Mouse (Mus musculus) C2C12 (cell line): ENCODE measurements at regions not wholly inside any gene's neighbourhood (a gene's known extent, or its start where the extent isn't known, plus 50 kb on each side); places are given as distances from the start of the nearest gene placed in this dataset.

Source experiments
- H3K27me3 ChIP-seq: one replicate; pipeline ENCODE4 v1.6.1; 2011; ENCODE audit not compliant: control insufficient read depth, insufficient read depth, insufficient read length
- H3K36me3 ChIP-seq: one replicate; pipeline ENCODE4 v1.6.1; 2011; ENCODE audit not compliant: control insufficient read depth, insufficient read depth
- H3K4me3 ChIP-seq: one replicate; pipeline ENCODE4 v1.5.1; 2011; ENCODE audit warnings: mild to moderate bottlenecking, control low read depth; ENCODE audit not compliant: poor library complexity, insufficient read depth, severe bottlenecking
- H3K79me2 ChIP-seq: one replicate; pipeline ENCODE4 v1.6.1; 2011; ENCODE audit not compliant: control insufficient read depth, insufficient read depth
- H3K79me3 ChIP-seq: one replicate; pipeline ENCODE4 v1.6.1; 2011; ENCODE audit warnings: low read depth, control low read depth
- H3ac ChIP-seq: one replicate; pipeline ENCODE3; 2011; ENCODE audit warnings: low read depth; ENCODE audit not compliant: control insufficient read depth, insufficient read length
- CEBPB ChIP-seq: IDR thresholded peaks from one replicate; pipeline ENCODE4 v1.6.1; 2011; ENCODE audit warnings: low read depth, mild to moderate bottlenecking, control low read depth, moderate library complexity
- CTCF ChIP-seq: IDR thresholded peaks from one replicate; pipeline ENCODE4 v1.5.1; 2011; ENCODE audit not compliant: control insufficient read depth, insufficient read depth, insufficient read length
- FOSL1 ChIP-seq: IDR thresholded peaks from one replicate; pipeline ENCODE4 v1.8.0; 2011; ENCODE audit warnings: mild to moderate bottlenecking, low read length; ENCODE audit not compliant: poor library complexity, insufficient read depth, severe bottlenecking
- MAX ChIP-seq: IDR thresholded peaks from one replicate; pipeline ENCODE4 v1.6.1; 2011; ENCODE audit warnings: mild to moderate bottlenecking, control low read depth
- MYOD1 ChIP-seq: IDR thresholded peaks from one replicate; pipeline ENCODE4 v1.6.1; 2011; ENCODE audit warnings: low read depth; ENCODE audit not compliant: control insufficient read depth, insufficient read length
- MYOG ChIP-seq: IDR thresholded peaks from one replicate; pipeline ENCODE4 v1.6.1; 2011; ENCODE audit not compliant: control insufficient read depth, insufficient read length; ENCODE audit errors: extremely low read depth
- USF1 ChIP-seq: IDR thresholded peaks from one replicate; pipeline ENCODE4 v1.6.1; 2011; ENCODE audit warnings: low read depth, mild to moderate bottlenecking, control low read depth, moderate library complexity

GRCm38 (mm10) chr1:185822241-185822640, 294.9 kb downstream of the Lyplal1 start:
- no peak overlapping the region for H3K4me3 ChIP-seq
- no peaks in the 10 kb centered on the region for H3K79me2 ChIP-seq
- H3K36me3 ChIP-seq: no peaks in the 10 kb centered on the region
- TF ChIP-seq MYOG: no peak
- TF ChIP-seq MAX: no peak
- no peak for TF ChIP-seq CTCF
- no peak for TF ChIP-seq FOSL1
- TF ChIP-seq USF1: no peak
- TF ChIP-seq MYOD1: no peak
- no peak for TF ChIP-seq CEBPB
- H3K27me3 ChIP-seq: no peaks in the 10 kb centered on the region
- H3K79me3 ChIP-seq: no peaks in the 10 kb centered on the region
- no peak overlapping the region for H3ac ChIP-seq

GRCm38 (mm10) chr1:185823226-185823625, 293.9 kb downstream of the Lyplal1 start:
- Histone ChIP-seq H3K79me3 (no peaks in the 10 kb centered on the region), H3K27me3 (no peaks in the 10 kb centered on the region), H3K79me2 (no peaks in the 10 kb centered on the region), H3K4me3 (no peak overlapping the region), H3ac (no peak overlapping the region), H3K36me3 (no peaks in the 10 kb centered on the region)
- TF ChIP-seq CEBPB (no peak), FOSL1 (no peak), MYOG (no peak), MYOD1 (no peak), USF1 (no peak), CTCF (no peak), MAX (no peak)

GRCm38 (mm10) chr1:185823956-185824355, 293.2 kb downstream of the Lyplal1 start:
- Histone ChIP-seq H3K79me3 (no peaks in the 10 kb centered on the region), H3K79me2 (no peaks in the 10 kb centered on the region), H3ac (no peak overlapping the region), H3K4me3 (no peak overlapping the region), H3K27me3 (no peaks in the 10 kb centered on the region), H3K36me3 (no peaks in the 10 kb centered on the region)
- TF ChIP-seq CEBPB (no peak), USF1 (no peak), FOSL1 (no peak), CTCF (no peak), MYOG (no peak), MAX (no peak), MYOD1 (no peak)

- TF ChIP-seq FOSL1 (no peak), MYOD1 (no peak)
- H3K79me3 ChIP-seq: no peaks in the 10 kb centered on the region
- H3K36me3 ChIP-seq: no peaks in the 10 kb centered on the region
- no peak overlapping the region for H3ac ChIP-seq
- no peaks in the 10 kb centered on the region for H3K79me2 ChIP-seq
- H3K27me3 ChIP-seq: no peaks in the 10 kb centered on the region
- H3K4me3 ChIP-seq: no peak overlapping the region
Observed at GRCm38 (mm10) chr1:185827986-185828385, 289.1 kb downstream of the Lyplal1 start.

- no peaks in the 10 kb centered on the region for H3K79me2 ChIP-seq
- no peak overlapping the region for H3K4me3 ChIP-seq
- H3K27me3 ChIP-seq: no peaks in the 10 kb centered on the region
- no peak for TF ChIP-seq MAX
- no peak for TF ChIP-seq USF1
- no peak for TF ChIP-seq CEBPB
- TF ChIP-seq MYOG: no peak
- TF ChIP-seq FOSL1: no peak
- TF ChIP-seq CTCF: no peak
- no peak overlapping the region for H3ac ChIP-seq
- H3K79me3 ChIP-seq: no peaks in the 10 kb centered on the region
- H3K36me3 ChIP-seq: no peaks in the 10 kb centered on the region
Observed at GRCm38 (mm10) chr1:185828486-185828885, 288.6 kb downstream of the Lyplal1 start.

GRCm38 (mm10) chr1:185832059-185832458, 285.1 kb downstream of the Lyplal1 start:
- no peaks in the 10 kb centered on the region for H3K79me2 ChIP-seq
- no peak overlapping the region for H3K4me3 ChIP-seq
- H3K79me3 ChIP-seq: no peaks in the 10 kb centered on the region
- H3K27me3 ChIP-seq: no peaks in the 10 kb centered on the region
- no peak overlapping the region for H3ac ChIP-seq
- TF ChIP-seq USF1 (no peak), FOSL1 (no peak), MYOD1 (no peak), MAX (no peak), CTCF (no peak), CEBPB (no peak), MYOG (no peak)
- no peaks in the 10 kb centered on the region for H3K36me3 ChIP-seq
